Mouse (Mus musculus) neural tube, embryonic 10.5 days (tissue): ENCODE data around the gene Cd300ld3.
"Not testable (repeated sequence)": the region's sequence is repeated elsewhere in the genome, so short reads cannot be mapped to it uniquely, and the experiment has no call there.

ENCODE experiments used
- DNase-seq: peaks from one replicate; pipeline ENCODE4 v3.0.0-alpha.2; 2017; ENCODE audit warnings: low spot score; ENCODE audit errors: extremely low spot score

Cd300ld3 gene

GRCm38 (mm10) chr11:115054537-115054936 lies 6.3 kb upstream of the Cd300ld3 start:
- DNase-seq, result no peak

DNA sequence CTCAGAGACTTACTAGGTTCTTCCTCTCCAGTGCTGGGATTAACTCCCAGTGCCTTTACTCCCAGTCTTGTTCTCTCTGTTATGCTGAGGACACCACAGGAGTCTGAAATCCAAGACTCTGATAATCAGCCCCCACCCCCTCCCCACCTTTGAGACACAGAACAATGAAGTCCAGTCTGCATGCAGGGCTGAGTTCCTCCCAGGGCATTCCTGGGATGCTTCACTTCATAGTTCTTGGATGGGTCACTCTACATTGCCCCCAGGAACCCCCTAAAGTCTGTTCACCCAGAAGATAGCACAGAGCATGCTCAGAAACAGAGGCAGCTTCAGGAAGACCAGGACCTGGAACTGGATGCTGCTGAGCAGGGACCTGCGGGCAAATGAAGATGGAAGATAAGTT lies 4.8 kb upstream of the Cd300ld3 start:
- DNase-seq, result no peak

- DNase-seq, result peak; percentile 50
These were observed 4.0 kb upstream of the Cd300ld3 start for GRCm38 (mm10) chr11:115052206-115052605.

GRCm38 (mm10) chr11:115049282-115049895 lies 1.2 kb upstream of the Cd300ld3 start:
- DNase-seq, result no peak

GRCm38 (mm10) chr11:115037669-115038068 lies 10.5 kb downstream of the Cd300ld3 start, which contains the start of gene Cd300ld5:
Gene Cd300ld5, minus strand, starts transcription at chr11:115037769.
- DNase-seq, result not testable (repeated sequence)

DNA sequence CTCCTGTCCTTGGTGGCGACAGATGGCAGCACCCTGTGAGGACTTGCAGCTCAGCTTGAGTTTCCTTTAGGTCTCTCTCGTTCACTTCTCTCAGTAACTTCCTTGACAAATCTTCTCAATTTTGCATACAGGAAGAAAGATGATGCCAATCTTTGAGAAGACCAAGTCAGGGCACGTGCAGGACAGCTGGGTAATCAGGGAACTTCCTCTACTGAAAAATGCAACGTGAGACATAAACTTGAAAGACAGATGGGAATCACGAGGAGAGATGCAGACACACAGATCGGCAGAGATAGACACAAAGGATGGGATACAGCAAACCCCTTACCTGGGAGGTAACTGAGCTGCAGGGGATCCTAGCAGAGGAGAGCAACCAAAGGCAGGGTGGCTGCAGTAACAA lies 21.3 kb downstream of the Cd300ld3 start, which contains the start of gene Cd300ld4:
Gene Cd300ld4 (minus strand): TSS at position 101 of the 400 bp plus-strand sequence.
- DNase-seq, result not testable (repeated sequence)

- DNase-seq, result not testable (repeated sequence)
These were observed 32.1 kb downstream of the Cd300ld3 start, which contains the start of gene Cd300ld2 for GRCm38 (mm10) chr11:115016093-115016492. Gene Cd300ld2, minus strand, starts transcription at chr11:115016193.

DNA sequence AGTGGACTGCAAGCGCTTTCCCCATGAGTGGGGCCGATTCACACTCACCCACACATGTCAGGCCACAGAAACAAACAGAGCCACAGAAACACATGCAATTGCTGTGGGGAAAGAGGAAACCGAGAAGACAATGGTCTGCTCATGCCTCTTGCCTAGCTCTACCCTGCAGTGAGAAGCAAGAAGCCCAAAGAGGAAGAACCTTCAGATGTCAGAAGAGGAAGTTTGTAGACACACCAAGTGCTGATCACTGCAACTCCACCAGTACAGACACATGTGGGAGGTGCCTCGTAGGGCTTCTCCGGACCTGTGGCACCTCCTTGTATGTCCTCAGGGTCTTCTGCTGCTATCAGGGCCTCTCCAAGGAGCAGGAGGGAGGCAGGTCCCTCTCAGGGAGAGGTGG lies 44.1 kb downstream of the Cd300ld3 start:
- DNase-seq, result no peak

DNA sequence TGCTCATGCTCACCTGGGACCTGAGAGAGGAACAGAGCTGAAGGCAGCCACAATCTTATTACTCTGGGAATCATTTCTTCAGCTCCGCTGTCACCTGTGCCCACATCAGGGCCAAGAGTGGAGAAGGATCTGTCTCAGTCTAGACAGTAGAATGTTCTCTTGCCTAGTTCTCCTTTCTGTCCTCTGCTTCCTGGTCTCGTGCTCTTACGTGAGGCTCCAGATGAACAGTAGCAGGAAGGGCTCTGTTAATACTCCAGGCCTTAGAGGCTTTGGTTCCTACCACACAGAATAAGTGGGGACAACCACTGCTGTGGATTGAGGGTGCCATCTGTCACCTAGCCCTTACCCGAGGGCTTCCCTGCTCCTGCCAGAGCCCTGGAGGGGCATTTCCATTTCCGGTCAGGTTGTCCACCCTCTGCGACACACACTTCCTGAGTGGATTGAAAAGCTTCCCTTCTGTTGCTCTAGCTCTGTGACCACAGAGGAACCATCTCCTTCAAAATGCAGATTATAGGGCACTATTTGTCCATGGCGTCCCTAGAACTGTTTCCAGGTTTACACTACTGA lies 46.7 kb downstream of the Cd300ld3 start, which contains the start of gene Cd300c2:
Gene Cd300c2 (minus strand): TSS at position 407 of the 567 bp plus-strand sequence.
- DNase-seq, result no peak
